Mouse (Mus musculus): Measurements from ENCODE around the gene Slc38a4. TPM values are rescaled to one million over a fixed set of nuclear protein-coding genes. Genes with fewer than 3 reads are reported as not detected.

Gene Slc38a4
- polyA plus RNA-seq, 1 experiment: 0.09 TPM

DNA sequence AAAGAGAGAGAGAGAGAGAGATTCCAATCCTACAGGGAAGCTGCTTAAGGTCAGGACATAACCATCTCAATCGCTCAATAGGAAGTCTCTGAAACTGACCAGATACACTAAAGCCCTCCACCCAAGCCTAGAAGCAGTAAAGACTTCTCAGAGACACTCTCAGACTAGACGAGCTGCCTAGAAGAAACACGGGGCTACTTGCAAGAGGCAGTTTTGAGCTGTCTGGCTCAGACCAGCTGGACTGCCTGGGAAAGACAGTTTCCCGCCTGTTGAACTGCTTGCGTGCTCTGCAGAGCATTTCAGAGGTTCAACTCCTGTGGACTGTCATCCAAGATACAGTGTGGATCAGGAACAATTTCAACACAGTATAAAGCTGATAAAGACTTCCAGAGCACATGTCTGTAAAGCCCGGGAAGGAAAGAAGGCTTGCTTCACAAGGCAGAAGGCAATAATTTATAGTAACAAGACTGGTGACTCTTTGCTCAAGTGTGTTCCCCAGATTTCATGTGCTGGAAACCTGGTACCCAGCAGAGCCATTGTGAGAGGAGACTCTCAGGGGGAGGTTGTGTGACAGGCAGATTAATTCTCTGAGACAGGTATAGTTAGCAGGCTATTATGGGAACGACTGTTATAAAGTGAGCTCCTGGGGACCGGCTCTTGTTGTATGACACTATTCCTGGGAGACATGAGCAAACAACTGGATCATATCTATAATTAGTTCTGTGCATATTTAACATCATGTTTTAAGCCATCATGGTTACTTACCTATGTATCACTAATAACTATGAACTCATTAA lies 11.8 kb upstream of the Slc38a4 start:
- H3K27ac ChIP-seq (ENCODE audit: insufficient read depth, low read length): no peak overlapping the region
- H3K4me3 ChIP-seq (ENCODE audit: extremely low read depth, insufficient read depth, insufficient read length): no peak overlapping the region
- DNase-seq (ENCODE audit: low read depth in 1 of 2, low spot score in 2 of 2): no peak
- no peaks in the 10 kb centered on the region for H3K27me3 ChIP-seq (ENCODE audit: control insufficient read depth, insufficient read depth, low read length)
- no peak for TF ChIP-seq CTCF (IDR thresholded peaks at IDR 0.05; ENCODE audit: extremely low read depth, insufficient read depth, insufficient read length, insufficient replicate concordance)
- no peak for TF ChIP-seq POLR2A (IDR thresholded peaks at IDR 0.05; ENCODE audit: low read depth, low read length)
- WGBS: 51% methylated on average over 8 of the region's 8 CpGs
- no peaks in the 10 kb centered on the region for H3K4me1 ChIP-seq (ENCODE audit: control insufficient read depth, insufficient read depth, insufficient read length)
- no peaks in the 10 kb centered on the region for H3K36me3 ChIP-seq (ENCODE audit: control insufficient read depth, insufficient read depth, low read length)

DNA sequence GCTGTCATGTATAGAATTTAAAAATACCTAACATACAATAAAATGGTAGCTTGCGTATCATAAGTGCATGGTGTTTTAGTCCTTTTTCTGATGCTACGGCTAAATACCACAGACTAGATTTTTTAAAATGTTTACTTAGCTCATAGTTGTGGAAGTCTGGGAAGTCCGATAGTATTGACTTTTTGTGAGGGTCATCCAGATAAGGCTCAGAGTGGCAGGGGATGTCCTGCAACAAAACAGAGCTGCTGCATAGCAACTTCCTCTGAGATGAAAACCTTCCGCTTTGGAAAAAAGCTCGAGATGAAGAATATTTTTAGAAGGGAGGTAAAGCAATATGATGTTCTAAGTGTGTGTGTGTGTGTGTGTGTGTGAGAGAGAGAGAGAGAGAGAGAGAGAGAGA lies 11.2 kb upstream of the Slc38a4 start:
- no peaks in the 10 kb centered on the region for H3K27me3 ChIP-seq (ENCODE audit: control insufficient read depth, insufficient read depth, low read length)
- H3K4me3 ChIP-seq (ENCODE audit: extremely low read depth, insufficient read depth, insufficient read length): no peak overlapping the region
- TF ChIP-seq POLR2A (IDR thresholded peaks at IDR 0.05; ENCODE audit: low read depth, low read length) (no peak), CTCF (IDR thresholded peaks at IDR 0.05; ENCODE audit: extremely low read depth, insufficient read depth, insufficient read length, insufficient replicate concordance) (no peak)
- WGBS: 54% methylated on average over 5 of the region's 5 CpGs
- no peaks in the 10 kb centered on the region for H3K4me1 ChIP-seq (ENCODE audit: control insufficient read depth, insufficient read depth, insufficient read length)
- H3K36me3 ChIP-seq (ENCODE audit: control insufficient read depth, insufficient read depth, low read length): no peaks in the 10 kb centered on the region
- DNase-seq (ENCODE audit: low read depth in 1 of 2, low spot score in 2 of 2): no peak
- H3K27ac ChIP-seq (ENCODE audit: insufficient read depth, low read length): no peak overlapping the region

DNA sequence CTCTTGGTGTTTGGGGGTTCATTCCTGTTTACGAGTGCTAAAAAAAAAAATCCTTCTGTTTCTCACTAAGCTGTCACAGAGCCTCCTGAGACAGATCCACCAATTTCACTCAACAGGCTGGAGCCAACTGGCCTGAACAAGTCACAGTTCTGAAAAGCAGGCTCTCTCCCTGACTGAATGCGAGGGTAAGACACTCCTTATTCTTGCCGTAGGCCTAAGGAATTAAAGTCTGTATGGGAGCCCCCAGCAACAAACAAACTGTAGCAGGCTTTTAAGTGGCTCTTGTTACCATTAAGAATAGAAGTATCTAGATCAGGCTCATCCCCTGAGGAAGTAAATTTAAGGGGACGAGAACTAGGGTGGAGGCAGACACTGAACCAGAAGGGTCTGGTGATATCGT lies 7.5 kb upstream of the Slc38a4 start:
- no peak for DNase-seq (ENCODE audit: low read depth in 1 of 2, low spot score in 2 of 2)
- WGBS: 94% methylated on average over 5 of the region's 5 CpGs
- TF ChIP-seq POLR2A (IDR thresholded peaks at IDR 0.05; ENCODE audit: low read depth, low read length) (no peak), CTCF (IDR thresholded peaks at IDR 0.05; ENCODE audit: extremely low read depth, insufficient read depth, insufficient read length, insufficient replicate concordance) (no peak)

DNA sequence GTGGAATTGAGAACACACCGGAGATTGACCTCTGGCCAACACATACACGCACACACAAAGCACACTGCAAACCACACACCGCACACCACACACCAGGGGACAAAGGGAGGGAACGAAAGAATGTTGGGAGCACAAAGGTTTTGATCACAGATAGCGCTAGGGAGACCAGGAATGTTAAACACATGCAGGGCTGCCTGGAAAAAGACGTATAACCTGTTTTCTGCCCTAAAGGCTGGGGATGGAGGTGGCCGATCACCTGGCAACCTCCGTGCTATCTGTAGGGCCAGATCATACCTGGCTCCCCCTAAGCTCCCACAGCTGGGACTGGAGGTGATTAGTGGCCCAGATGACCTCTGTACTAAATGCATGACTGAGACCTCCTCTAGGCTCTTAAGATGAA lies 5.2 kb upstream of the Slc38a4 start:
- Histone ChIP-seq H3K4me1 (ENCODE audit: control insufficient read depth, insufficient read depth, insufficient read length) (no peaks in the 10 kb centered on the region), H3K27me3 (ENCODE audit: control insufficient read depth, insufficient read depth, low read length) (no peaks in the 10 kb centered on the region), H3K36me3 (ENCODE audit: control insufficient read depth, insufficient read depth, low read length) (no peaks in the 10 kb centered on the region), H3K27ac (ENCODE audit: insufficient read depth, low read length) (no peak overlapping the region), H3K4me3 (ENCODE audit: extremely low read depth, insufficient read depth, insufficient read length) (no peak overlapping the region)
- no peak for TF ChIP-seq POLR2A (IDR thresholded peaks at IDR 0.05; ENCODE audit: low read depth, low read length)
- no peak for TF ChIP-seq CTCF (IDR thresholded peaks at IDR 0.05; ENCODE audit: extremely low read depth, insufficient read depth, insufficient read length, insufficient replicate concordance)
- WGBS: 90% methylated on average over 8 of the region's 8 CpGs
- no peak for DNase-seq (ENCODE audit: low read depth in 1 of 2, low spot score in 2 of 2)

More for the DNA sequence above, 7.5 kb upstream of the Slc38a4 start:
- Histone ChIP-seq H3K4me3 (ENCODE audit: extremely low read depth, insufficient read depth, insufficient read length) (no peak overlapping the region), H3K27me3 (ENCODE audit: control insufficient read depth, insufficient read depth, low read length) (no peaks in the 10 kb centered on the region), H3K36me3 (ENCODE audit: control insufficient read depth, insufficient read depth, low read length) (no peaks in the 10 kb centered on the region), H3K4me1 (ENCODE audit: control insufficient read depth, insufficient read depth, insufficient read length) (no peaks in the 10 kb centered on the region), H3K27ac (ENCODE audit: insufficient read depth, low read length) (no peak overlapping the region)

DNA sequence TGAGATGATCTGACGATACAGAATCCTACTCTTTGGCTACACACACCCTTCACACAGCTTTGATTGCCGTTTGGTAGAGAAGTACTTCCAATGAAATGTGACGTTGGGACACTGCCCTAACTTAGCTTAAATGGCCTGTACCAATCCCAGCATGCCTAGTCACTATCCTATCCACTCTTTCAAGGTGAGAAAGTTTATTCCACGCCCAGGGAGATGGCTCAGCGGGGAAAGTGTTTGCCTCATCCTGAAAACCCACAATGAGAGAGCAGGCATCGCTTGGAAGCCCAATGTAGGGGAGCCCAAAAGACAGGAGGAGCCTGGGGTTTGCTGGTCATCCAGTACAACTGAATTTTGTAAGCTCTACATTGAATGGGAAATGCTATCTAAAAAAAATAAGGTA lies 4.8 kb upstream of the Slc38a4 start:
- Histone ChIP-seq H3K27me3 (ENCODE audit: control insufficient read depth, insufficient read depth, low read length) (no peaks in the 10 kb centered on the region), H3K4me1 (ENCODE audit: control insufficient read depth, insufficient read depth, insufficient read length) (no peaks in the 10 kb centered on the region), H3K36me3 (ENCODE audit: control insufficient read depth, insufficient read depth, low read length) (no peaks in the 10 kb centered on the region), H3K4me3 (ENCODE audit: extremely low read depth, insufficient read depth, insufficient read length) (no peak overlapping the region), H3K27ac (ENCODE audit: insufficient read depth, low read length) (no peak overlapping the region)
- 89% methylated on average over 6 of the region's 6 CpGs for WGBS
- no peak for DNase-seq (ENCODE audit: low read depth in 1 of 2, low spot score in 2 of 2)
- no peak for TF ChIP-seq CTCF (IDR thresholded peaks at IDR 0.05; ENCODE audit: extremely low read depth, insufficient read depth, insufficient read length, insufficient replicate concordance)
- TF ChIP-seq POLR2A (IDR thresholded peaks at IDR 0.05; ENCODE audit: low read depth, low read length): no peak

DNA sequence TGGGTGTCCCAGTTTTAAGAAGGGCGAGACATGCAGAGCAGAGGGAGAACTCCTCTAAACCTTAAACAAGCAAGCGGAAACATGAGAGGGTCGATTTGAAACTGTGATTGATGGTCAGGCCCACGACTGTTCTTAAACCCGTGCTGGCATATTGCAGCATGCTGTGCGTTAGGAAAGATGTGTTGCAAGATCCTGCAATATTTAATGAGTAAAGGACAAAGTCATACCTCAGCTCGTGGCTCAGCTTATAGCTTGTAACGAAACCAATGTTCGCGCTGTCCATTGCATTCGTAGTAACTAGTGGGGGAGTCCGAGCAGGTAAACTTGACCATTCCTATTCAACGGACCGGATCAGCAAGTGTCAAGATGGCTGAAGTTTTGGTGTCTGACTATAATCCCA lies 4.3 kb upstream of the Slc38a4 start:
- 92% methylated on average over 14 of the region's 14 CpGs for WGBS
- no peak for DNase-seq (ENCODE audit: low read depth in 1 of 2, low spot score in 2 of 2)
- Histone ChIP-seq H3K27ac (ENCODE audit: insufficient read depth, low read length) (no peak overlapping the region), H3K36me3 (ENCODE audit: control insufficient read depth, insufficient read depth, low read length) (no peaks in the 10 kb centered on the region), H3K4me1 (ENCODE audit: control insufficient read depth, insufficient read depth, insufficient read length) (no peaks in the 10 kb centered on the region), H3K27me3 (ENCODE audit: control insufficient read depth, insufficient read depth, low read length) (no peaks in the 10 kb centered on the region), H3K4me3 (ENCODE audit: extremely low read depth, insufficient read depth, insufficient read length) (no peak overlapping the region)
- no peak for TF ChIP-seq CTCF (IDR thresholded peaks at IDR 0.05; ENCODE audit: extremely low read depth, insufficient read depth, insufficient read length, insufficient replicate concordance)
- no peak for TF ChIP-seq POLR2A (IDR thresholded peaks at IDR 0.05; ENCODE audit: low read depth, low read length)
